Mouse (Mus musculus): ENCODE results near the gene Vps25.

- TF ChIP-seq MAFK (IDR thresholded peaks at IDR 0.05; ENCODE audit: borderline replicate concordance, low read depth, low read length) (no peak), USF2 (IDR thresholded peaks at IDR 0.05; ENCODE audit: borderline replicate concordance in 1 of 2, insufficient read depth in 1 of 2, low read depth in 1 of 2, low read length in 2 of 2) (no peak), E2F4 (IDR thresholded peaks at IDR 0.05; ENCODE audit: borderline replicate concordance, low read depth, low read length) (no peak), CHD1 (IDR thresholded peaks at IDR 0.05; ENCODE audit: low read depth, low read length) (no peak), MXI1 (IDR thresholded peaks at IDR 0.05; ENCODE audit: low read depth, low read length) (no peak), CTCF (IDR thresholded peaks at IDR 0.05 in 2 of 3, conservative IDR thresholded peaks at IDR 0.05 in 1 of 3; ENCODE audit: control insufficient read depth in 1 of 3, insufficient read depth in 1 of 3, low read depth in 2 of 3, low read length in 3 of 3, poor library complexity in 1 of 3, severe bottlenecking in 1 of 3) (no peak), TCF12 (IDR thresholded peaks at IDR 0.05; ENCODE audit: low read depth, low read length) (no peak), POLR2A (IDR thresholded peaks at IDR 0.05; ENCODE audit: control insufficient read depth in 1 of 2, insufficient read depth in 1 of 2, low read depth in 1 of 2, low read length in 2 of 2, poor library complexity in 1 of 2) (0 out of 4 replicates have a peak, but pooled peaks of 1 of the 2 experiments have one; percentile 16)
Measured at GRCm38 (mm10) chr11:101275309-101275708, 21.8 kb downstream of the Vps25 start.

Data from MEL (cell line).